Mouse (Mus musculus) intestine, postnatal 0 days (tissue): ENCODE results near the gene Ezh1. TPM values are rescaled to one million over a fixed set of nuclear protein-coding genes. Genes with fewer than 3 reads are reported as not detected.

Experiments used
- ATAC-seq: fragments of 200-750 bp; cut with Nextera tagmentation; 2 replicates; pipeline ENCODE4 v1.8.0; 2017; ENCODE audit warnings: mild to moderate bottlenecking, moderate TSS enrichment, moderate library complexity
- H3K27ac ChIP-seq: fragments of 300-500 bp; sonication (generic); 2 replicates; pipeline ENCODE4 v1.5.1; 2014; ENCODE audit warnings: mild to moderate bottlenecking, low read depth, low read length, moderate library complexity
- H3K27me3 ChIP-seq: fragments of 300-500 bp; sonication (generic); replicated peaks from 2 replicates; pipeline ENCODE4 v1.6.1; 2014; ENCODE audit warnings: low read length, mixed read lengths; ENCODE audit not compliant: control insufficient read depth, insufficient read depth
- H3K36me3 ChIP-seq: fragments of 300-500 bp; sonication (generic); 2 replicates; pipeline ENCODE4 v1.6.1; 2014; ENCODE audit warnings: mild to moderate bottlenecking, moderate library complexity; ENCODE audit not compliant: control insufficient read depth, insufficient read depth
- H3K4me1 ChIP-seq: fragments of 300-500 bp; sonication (generic); replicated peaks from 2 replicates; pipeline ENCODE4 v1.6.1; 2014; ENCODE audit warnings: antibody characterized with exemption, low read length, mixed read lengths; ENCODE audit not compliant: control insufficient read depth, insufficient read depth
- H3K4me2 ChIP-seq: fragments of 300-500 bp; sonication (generic); replicated peaks from 2 replicates; pipeline ENCODE4 v1.6.1; 2014; ENCODE audit warnings: low read depth, mild to moderate bottlenecking, moderate library complexity
- H3K4me3 ChIP-seq: fragments of 300-500 bp; sonication (generic); 2 replicates; pipeline ENCODE4 v1.5.1; 2014; ENCODE audit warnings: low read depth, low read length
- H3K9ac ChIP-seq: fragments of 300-500 bp; sonication (generic); 2 replicates; pipeline ENCODE4 v1.6.1; 2014; ENCODE audit warnings: mild to moderate bottlenecking, low read depth, low read length
- H3K9me3 ChIP-seq: fragments of 300-500 bp; sonication (generic); 2 replicates; pipeline ENCODE4 v1.6.1; 2016; ENCODE audit warnings: mixed run types; ENCODE audit not compliant: control insufficient read depth
- CTCF ChIP-seq: sonication (generic); IDR thresholded peaks from 2 replicates; pipeline ENCODE4 v1.5.1; 2016; ENCODE audit warnings: low read depth, mild to moderate bottlenecking, control low read depth, antibody characterized with exemption, moderate library complexity
- WGBS: fragments of 180-500 bp; shearing (Covaris S2); extraction: QIAGEN DNeasy Blood & Tissue Kit; methylation state at CpG from one replicate; pipeline ENCODE4 v1.1.7; 2014; 5-methylcytosine and 5-hydroxymethylcytosine counted together
- polyA plus RNA-seq: library from polyadenylated mRNA; unstranded; fragments of >200 nt; fragmentation: Nextera tagmentation; extraction: Ambion mirVana; gene quantifications from 2 replicates; pipeline ENCODE4 v1.2.1, GENCODE M21; 2015

Ezh1 gene
- polyA plus RNA-seq, 1 experiment from 2014 or later = 9.8 TPM

GRCm38 (mm10) chr11:101248258-101248994 is 22.2 kb upstream of the Ezh1 start:
- Histone ChIP-seq H3K4me3 (no peak overlapping the region), H3K9ac (no peak overlapping the region)

GRCm38 (mm10) chr11:101247521-101248030 is 21.3 kb upstream of the Ezh1 start:
- Histone ChIP-seq H3K4me3 (peak overlapping the region; percentile 62; the same call in 1 of the 2 replicates), H3K27ac (peak overlapping the region; percentile 68; the same call in 1 of the 2 replicates), H3K4me2 (peak overlapping the region; percentile 91), H3K36me3 (no peaks in the 10 kb centered on the region), H3K4me1 (0 out of 2 replicates have a peak, but pooled peaks cover under 1% of the 10 kb centered on the region), H3K9me3 (no peaks in the 10 kb centered on the region), H3K9ac (no peak overlapping the region), H3K27me3 (no peaks in the 10 kb centered on the region; the same call in 1 of the 2 replicates)
- WGBS = 83% methylated on average over 6 of the region's 6 CpGs
- ATAC-seq = no peak
- no peak for TF ChIP-seq CTCF

More at GRCm38 (mm10) chr11:101248258-101248994, 22.2 kb upstream of the Ezh1 start:
- no peak overlapping the region for H3K27ac ChIP-seq
- 0 out of 2 replicates have a peak, but pooled peaks cover 4% of the 10 kb centered on the region for H3K4me1 ChIP-seq
- ATAC-seq = 0 out of 2 replicates have a peak, but pooled peaks have one; percentile 6
- no peaks in the 10 kb centered on the region for H3K9me3 ChIP-seq
- H3K36me3 ChIP-seq = no peaks in the 10 kb centered on the region
- WGBS = 33% methylated on average over 14 of the region's 14 CpGs
- peak overlapping the region; percentile 91; the same call in 1 of the 2 replicates for H3K4me2 ChIP-seq
- peak; percentile 81 for TF ChIP-seq CTCF
- no peaks in the 10 kb centered on the region; the same call in 1 of the 2 replicates for H3K27me3 ChIP-seq

- H3K27ac ChIP-seq = peak overlapping the region; percentile 68
- no peaks in the 10 kb centered on the region for H3K36me3 ChIP-seq
- H3K9ac ChIP-seq = peak overlapping the region; percentile 66
- H3K9me3 ChIP-seq = no peaks in the 10 kb centered on the region
- peak overlapping the region; percentile 91 for H3K4me2 ChIP-seq
- H3K4me1 ChIP-seq = no peaks in the 10 kb centered on the region
- no peaks in the 10 kb centered on the region; the same call in 1 of the 2 replicates for H3K27me3 ChIP-seq
- 22% methylated on average over 7 of the region's 7 CpGs for WGBS
- peak overlapping the region; percentile 62 for H3K4me3 ChIP-seq
- no peak for TF ChIP-seq CTCF
- no peak for ATAC-seq
Observed at GRCm38 (mm10) chr11:101246702-101247012, 20.4 kb upstream of the Ezh1 start.

GRCm38 (mm10) chr11:101245855-101246701 is 19.8 kb upstream of the Ezh1 start, which contains the start of gene Ramp2:
Ramp2 (plus strand) TSS chr11:101246028.
- peak within 1 kb of the TSS; percentile 62 for H3K4me3 ChIP-seq
- H3K4me2 ChIP-seq = peak within 1 kb of the TSS; percentile 91
- H3K27me3 ChIP-seq = no peaks in the 10 kb centered on the region; the same call in 1 of the 2 replicates
- H3K27ac ChIP-seq = peak within 1 kb of the TSS; percentile 68
- ATAC-seq = peak; percentile 34; the same call in 1 of the 2 replicates
- H3K36me3 ChIP-seq = no peaks in the 10 kb centered on the region
- H3K4me1 ChIP-seq = no peaks in the 10 kb centered on the region
- no peaks in the 10 kb centered on the region for H3K9me3 ChIP-seq
- peak within 1 kb of the TSS; percentile 66 for H3K9ac ChIP-seq
- TF ChIP-seq CTCF = no peak; the same call in none of the 2 replicates
- 2% methylated on average over 61 of the region's 63 CpGs for WGBS

- Histone ChIP-seq H3K36me3 (no peaks in the 10 kb centered on the region), H3K4me1 (no peaks in the 10 kb centered on the region), H3K9me3 (no peaks in the 10 kb centered on the region), H3K4me2 (peak overlapping the region; percentile 91; the same call in 1 of the 2 replicates), H3K27me3 (no peaks in the 10 kb centered on the region; the same call in 1 of the 2 replicates), H3K9ac (no peak overlapping the region), H3K27ac (0 out of 2 replicates have a peak overlapping the region, but pooled peaks have one; percentile 68), H3K4me3 (no peak overlapping the region)
- WGBS = 41% methylated on average over 4 of the region's 4 CpGs
- no peak for TF ChIP-seq CTCF
- ATAC-seq = no peak
Observed at GRCm38 (mm10) chr11:101245071-101245470, 18.8 kb upstream of the Ezh1 start.
